Mouse (Mus musculus) liver, embryonic 14.5 days (tissue): ENCODE measurements at regions not wholly inside any gene's neighbourhood (a gene's known extent, or its start where the extent isn't known, plus 50 kb on each side); places are given as distances from the start of the nearest gene placed in this dataset.

Source experiments
- ATAC-seq: fragments of 200-750 bp; cut with Nextera tagmentation; 2 replicates; pipeline ENCODE4 v1.8.0; 2017; ENCODE audit warnings: moderate number of reproducible peaks, mild to moderate bottlenecking, moderate library complexity; ENCODE audit not compliant: insufficient read depth
- DNase-seq, 3 experiments: peaks; one replicate each; pipeline ENCODE4 v3.0.0-alpha.2; 2012 to 2013; ENCODE audit warnings: low read depth in 3 of 3, low spot score in 3 of 3
- H3K27ac ChIP-seq: fragments of 300-500 bp; sonication (generic); 2 replicates; pipeline ENCODE4 v1.5.1; 2014; ENCODE audit warnings: moderate library complexity, mild to moderate bottlenecking, control low read depth, inconsistent platforms
- H3K27me3 ChIP-seq: fragments of 300-500 bp; sonication (generic); 2 replicates; pipeline ENCODE4 v1.6.1; 2014; ENCODE audit warnings: mild to moderate bottlenecking, low read length, moderate library complexity; ENCODE audit not compliant: control insufficient read depth, insufficient read depth
- H3K36me3 ChIP-seq: fragments of 300-500 bp; sonication (generic); replicated peaks from 2 replicates; pipeline ENCODE4 v1.6.1; 2014; ENCODE audit warnings: low read depth; ENCODE audit not compliant: control insufficient read depth, insufficient read depth
- H3K4me1 ChIP-seq, 2 experiments: fragments of 200-500 bp in 1 of 2; fragments of 300-500 bp in 1 of 2; sonication (generic) in 1 of 2; replicated peaks; 2 replicates each; pipeline ENCODE4 v1.6.1; 2012 to 2014; ENCODE audit warnings: antibody characterized with exemption in 1 of 2, inconsistent platforms in 1 of 2, low read length in 1 of 2; ENCODE audit not compliant: control insufficient read depth in 2 of 2, insufficient read depth in 2 of 2
- H3K4me2 ChIP-seq: fragments of 300-500 bp; sonication (generic); 2 replicates; pipeline ENCODE4 v1.6.1; 2014; ENCODE audit warnings: low read depth, mild to moderate bottlenecking, control low read depth, moderate library complexity
- H3K4me3 ChIP-seq, 2 experiments: fragments of 200-500 bp in 1 of 2; fragments of 300-500 bp in 1 of 2; sonication (generic) in 1 of 2; 2 replicates each; pipeline ENCODE4 v1.5.1; 2012 to 2014; ENCODE audit warnings: low read depth in 2 of 2, low read length in 2 of 2, mild to moderate bottlenecking in 2 of 2, control low read depth in 1 of 2, inconsistent platforms in 1 of 2, moderate library complexity in 1 of 2; ENCODE audit not compliant: insufficient read depth in 1 of 2
- H3K9ac ChIP-seq: fragments of 300-500 bp; sonication (generic); replicated peaks from 2 replicates; pipeline ENCODE4 v1.6.1; 2014; ENCODE audit warnings: mild to moderate bottlenecking, control low read depth, moderate library complexity
- H3K9me3 ChIP-seq: fragments of 300-500 bp; sonication (generic); 2 replicates; pipeline ENCODE4 v1.6.1; 2016; ENCODE audit warnings: low read length, mixed read lengths; ENCODE audit not compliant: control insufficient read depth
- CTCF ChIP-seq: IDR thresholded peaks from 2 replicates; pipeline ENCODE4 v1.5.1; 2016; ENCODE audit warnings: antibody characterized with exemption, low read depth, control low read depth
- EP300 ChIP-seq: IDR thresholded peaks from 2 replicates; pipeline ENCODE4 v1.6.1; 2016; ENCODE audit warnings: antibody characterized with exemption, low read depth
- WGBS: fragments of 180-500 bp; shearing (Covaris S2); extraction: QIAGEN DNeasy Blood & Tissue Kit; methylation state at CpG from one replicate; pipeline ENCODE4 v1.1.7; 2014; ENCODE audit not compliant: insufficient replicate concordance; 5-methylcytosine and 5-hydroxymethylcytosine counted together

- Histone ChIP-seq H3K27me3 (no peaks in the 10 kb centered on the region), H3K27ac (no peak overlapping the region), H3K4me3 (no peak overlapping the region), H3K4me1 (no peaks in the 10 kb centered on the region), H3K4me2 (no peak overlapping the region), H3K9me3 (no peaks in the 10 kb centered on the region), H3K36me3 (no peaks in the 10 kb centered on the region), H3K9ac (no peak overlapping the region)
- TF ChIP-seq EP300 (no peak), CTCF (no peak)
- ATAC-seq (no peak), DNase-seq (no peak)
- 62% methylated on average over 19 of the region's 19 CpGs for WGBS
Measured at GRCm38 (mm10) chr4:34328151-34328785, 222.5 kb upstream of the Akirin2 start.

- H3K27ac ChIP-seq, result no peak overlapping the region
- DNase-seq (no peak), ATAC-seq (no peak)
- H3K4me2 ChIP-seq, result no peak overlapping the region
- H3K9ac ChIP-seq, result no peak overlapping the region
- H3K36me3 ChIP-seq, result no peaks in the 10 kb centered on the region
- no peaks in the 10 kb centered on the region for H3K27me3 ChIP-seq
- no peak for TF ChIP-seq CTCF
- no peak for TF ChIP-seq EP300
- 57% methylated on average over 14 of the region's 14 CpGs for WGBS
- no peaks in the 10 kb centered on the region for H3K4me1 ChIP-seq
- H3K9me3 ChIP-seq, result no peaks in the 10 kb centered on the region
- H3K4me3 ChIP-seq, result no peak overlapping the region
Measured at GRCm38 (mm10) chr4:34336971-34337797, 213.6 kb upstream of the Akirin2 start.

GRCm38 (mm10) chr4:34337852-34338251 is 212.9 kb upstream of the Akirin2 start:
- H3K9ac ChIP-seq, result no peak overlapping the region
- no peak overlapping the region for H3K4me3 ChIP-seq
- H3K36me3 ChIP-seq, result no peaks in the 10 kb centered on the region
- H3K27ac ChIP-seq, result no peak overlapping the region
- no peaks in the 10 kb centered on the region for H3K4me1 ChIP-seq
- no peak overlapping the region for H3K4me2 ChIP-seq
- ATAC-seq (no peak), DNase-seq (no peak)
- 80% methylated on average over 13 of the region's 13 CpGs for WGBS
- no peak for TF ChIP-seq EP300
- no peak for TF ChIP-seq CTCF
- H3K9me3 ChIP-seq, result no peaks in the 10 kb centered on the region
- no peaks in the 10 kb centered on the region for H3K27me3 ChIP-seq

GRCm38 (mm10) chr4:34340057-34340456 is 210.7 kb upstream of the Akirin2 start:
- Histone ChIP-seq H3K36me3 (no peaks in the 10 kb centered on the region), H3K4me3 (no peak overlapping the region), H3K9ac (no peak overlapping the region), H3K4me2 (no peak overlapping the region), H3K27ac (no peak overlapping the region), H3K9me3 (no peaks in the 10 kb centered on the region), H3K4me1 (no peaks in the 10 kb centered on the region), H3K27me3 (no peaks in the 10 kb centered on the region)
- ATAC-seq (no peak), DNase-seq (no peak)
- WGBS, result 75% methylated on average over 8 of the region's 8 CpGs
- no peak for TF ChIP-seq EP300
- TF ChIP-seq CTCF, result no peak

- no peak overlapping the region for H3K9ac ChIP-seq
- H3K4me1 ChIP-seq, result no peaks in the 10 kb centered on the region
- WGBS, result 53% methylated on average over 8 of the region's 8 CpGs
- no peak for DNase-seq
- no peaks in the 10 kb centered on the region for H3K27me3 ChIP-seq
- H3K4me2 ChIP-seq, result no peak overlapping the region
- no peak overlapping the region for H3K4me3 ChIP-seq
- H3K9me3 ChIP-seq, result no peaks in the 10 kb centered on the region
- TF ChIP-seq EP300, result no peak
- TF ChIP-seq CTCF, result no peak
- no peak for ATAC-seq
- no peaks in the 10 kb centered on the region for H3K36me3 ChIP-seq
- H3K27ac ChIP-seq, result no peak overlapping the region
Measured at GRCm38 (mm10) chr4:34371281-34372032, 179.3 kb upstream of the Akirin2 start.
